In the genomic region with DNA sequence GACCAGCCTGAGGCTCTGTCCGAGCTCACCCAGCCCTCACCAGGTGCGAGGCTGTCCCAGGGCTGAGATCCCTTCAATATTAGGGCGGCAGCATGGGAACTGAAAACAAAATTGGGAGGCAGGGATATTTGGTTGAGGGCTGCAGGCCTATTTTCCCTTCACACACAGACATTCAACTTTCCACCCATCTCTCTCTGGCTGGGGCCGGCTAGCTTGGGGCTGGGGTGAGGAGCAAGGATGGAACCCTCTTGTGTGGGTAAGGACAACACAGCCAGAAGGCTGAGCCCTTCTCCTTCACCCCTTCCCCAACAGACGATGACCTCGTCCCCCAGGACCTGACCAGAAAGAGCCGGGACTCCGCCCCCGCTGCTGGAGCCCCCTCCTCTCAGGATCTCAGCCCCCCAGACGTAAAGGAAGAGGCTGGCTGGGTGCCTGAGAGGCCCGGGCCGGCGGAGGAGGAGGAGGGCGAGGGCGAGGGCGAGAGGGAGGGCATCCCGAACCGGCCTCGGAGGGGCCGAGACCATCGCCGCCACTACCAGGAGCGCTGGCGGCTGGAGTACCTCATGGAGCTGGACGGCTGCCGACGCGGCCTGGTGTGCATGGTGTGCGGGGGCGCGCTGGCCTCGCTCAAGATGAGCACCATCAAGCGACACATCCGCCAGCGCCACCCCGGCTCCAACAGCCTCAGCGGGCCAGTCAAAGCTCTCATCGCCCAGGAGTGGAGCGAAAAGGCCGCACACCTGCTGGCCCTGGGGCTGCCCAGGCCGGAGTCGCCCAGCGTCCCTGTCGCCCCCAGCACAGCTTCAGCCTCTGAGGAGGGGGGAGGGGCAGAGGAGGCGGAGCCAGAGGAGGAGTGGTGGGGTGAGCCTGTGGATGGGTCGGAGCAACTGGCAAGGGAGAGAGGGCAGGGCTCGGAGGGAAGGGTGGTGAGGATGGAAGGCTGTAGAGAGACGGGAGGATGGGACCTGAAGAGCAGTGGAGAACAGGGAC, we compare ENCODE assay signal across 8 mouse cellular contexts. TPM values are rescaled to one million over a fixed set of nuclear protein-coding genes. Genes with fewer than 3 reads are reported as not detected.
DNase-seq lines count a peak whose midpoint lies in the region; ATAC-seq and TF ChIP-seq lines count a peak whose summit lies in the region.

No protein-coding gene starts in this region.

- no peaks in the 10 kb centered on the region; the same call in 1 of the 2 replicates for H3K36me3 ChIP-seq in kidney, adult 2 months (ENCODE audit: control insufficient read depth, insufficient read depth, low read length)
- peaks cover 75% of the 10 kb centered on the region for H3K36me3 ChIP-seq in embryonic facial prominence, embryonic 10.5 days (replicated peaks)
- H3K36me3 ChIP-seq in heart, adult 2 months (ENCODE audit: control insufficient read depth, insufficient read depth, low read length): no peaks in the 10 kb centered on the region; the same call in 1 of the 2 replicates
- peaks cover 35% of the 10 kb centered on the region for H3K36me3 ChIP-seq in liver, embryonic 11.5 days (ENCODE audit: control insufficient read depth, insufficient read depth, low read length)
- peaks cover 58% of the 10 kb centered on the region for H3K36me3 ChIP-seq in neural tube, embryonic 13.5 days

- no peaks in the 10 kb centered on the region for H3K27me3 ChIP-seq in kidney, adult 2 months (replicated peaks; ENCODE audit: control insufficient read depth, insufficient read depth, low read length)
- peaks cover 28% of the 10 kb centered on the region for H3K27me3 ChIP-seq in embryonic facial prominence, embryonic 10.5 days (replicated peaks; ENCODE audit: low read depth, poor library complexity, severe bottlenecking)
- H3K27me3 ChIP-seq in heart, adult 2 months (ENCODE audit: control insufficient read depth, insufficient read depth, low read length): no peaks in the 10 kb centered on the region
- H3K27me3 ChIP-seq in liver, embryonic 11.5 days (replicated peaks; ENCODE audit: control insufficient read depth, insufficient read depth, low read length): no peaks in the 10 kb centered on the region; the same call in 1 of the 2 replicates
- H3K27me3 ChIP-seq in neural tube, embryonic 13.5 days: no peaks in the 10 kb centered on the region

- no peak for TF ChIP-seq CTCF in kidney, adult 2 months (conservative IDR thresholded peaks at IDR 0.05; ENCODE audit: insufficient read depth, insufficient read length, low read depth, low read length)
- TF ChIP-seq CTCF in heart, adult 2 months (IDR thresholded peaks at IDR 0.05): no peak

- no peak overlapping the region; the same call in 1 of the 2 replicates for H3K4me3 ChIP-seq in kidney, adult 2 months (ENCODE audit: insufficient read depth, low read depth, low read length)
- H3K4me3 ChIP-seq in embryonic facial prominence, embryonic 10.5 days: peak overlapping the region; percentile 91
- peak overlapping the region; percentile 50; the same call in 1 of the 2 replicates for H3K4me3 ChIP-seq in heart, adult 2 months
- H3K4me3 ChIP-seq in liver, embryonic 11.5 days (ENCODE audit: low read depth, low read length): 0 out of 2 replicates have a peak overlapping the region, but pooled peaks have one; percentile 11
- H3K4me3 ChIP-seq in neural tube, embryonic 13.5 days: peak overlapping the region; percentile 88

- peak overlapping the region; percentile 49 for H3K4me2 ChIP-seq in liver, embryonic 11.5 days
- H3K4me2 ChIP-seq in neural tube, embryonic 13.5 days: peak overlapping the region; percentile 88

- no peak for TF ChIP-seq POLR2A in kidney, adult 2 months (IDR thresholded peaks at IDR 0.05; ENCODE audit: low read depth, low read length)
- TF ChIP-seq POLR2A in heart, adult 2 months (IDR thresholded peaks at IDR 0.05; ENCODE audit: insufficient read depth, low read depth, low read length): no peak

- intact Hi-C loops in heart, adult 2 months (cut with DNase I): no loop called here

- no peak for ATAC-seq in liver, embryonic 11.5 days (replicated peaks; ENCODE audit: low FRiP score)
- peak; percentile 45 for ATAC-seq in neural tube, embryonic 13.5 days (ENCODE audit: low read depth)
- ATAC-seq in inflammation-experienced regulatory T-cells, adult 6 months: no peak

- H3K79me2 ChIP-seq in heart, adult 2 months (replicated peaks; ENCODE audit: control insufficient read depth, insufficient read depth, low read length): 0 out of 2 replicates have a peak, but pooled peaks cover 1% of the 10 kb centered on the region

- 63% methylated on average over 48 of the region's 48 CpGs for WGBS in kidney, adult 2 months
- 10% methylated on average over 48 of the region's 48 CpGs for WGBS in embryonic facial prominence, embryonic 10.5 days
- WGBS in heart, adult 2 months: 59% methylated on average over 48 of the region's 48 CpGs
- 34% methylated on average over 48 of the region's 48 CpGs for WGBS in liver, embryonic 11.5 days
- 5% methylated on average over 43 of the region's 48 CpGs for WGBS in neural tube, embryonic 13.5 days

- peaks cover 8% of the 10 kb centered on the region for H3K4me1 ChIP-seq in kidney, adult 2 months (ENCODE audit: control insufficient read depth, insufficient read depth, low read length)
- H3K4me1 ChIP-seq in embryonic facial prominence, embryonic 10.5 days: peaks cover 56% of the 10 kb centered on the region
- peaks cover 7% of the 10 kb centered on the region for H3K4me1 ChIP-seq in heart, adult 2 months (ENCODE audit: control insufficient read depth, insufficient read depth, low read length)
- H3K4me1 ChIP-seq in liver, embryonic 11.5 days (replicated peaks; ENCODE audit: control insufficient read depth, insufficient read depth, low read length): peaks cover 47% of the 10 kb centered on the region
- peaks cover 70% of the 10 kb centered on the region for H3K4me1 ChIP-seq in neural tube, embryonic 13.5 days (replicated peaks)

- peak; percentile 23 for DNase-seq in kidney, adult 2 months
- DNase-seq in kidney, adult 11 months: no peak
- peak; percentile 84 for DNase-seq in embryonic facial prominence, embryonic 10.5 days (ENCODE audit: low spot score)
- peak; percentile 40 to 59 for DNase-seq in heart, adult 2 months
- peak; percentile 70 for DNase-seq in kidney, postnatal 10 days
- peak; percentile 73 for DNase-seq in liver, embryonic 11.5 days (ENCODE audit: low spot score)

- no peak overlapping the region for H3K27ac ChIP-seq in kidney, adult 2 months (ENCODE audit: insufficient read depth, low read depth, low read length)
- H3K27ac ChIP-seq in embryonic facial prominence, embryonic 10.5 days (replicated peaks): peak overlapping the region; percentile 68
- no peak overlapping the region for H3K27ac ChIP-seq in heart, adult 2 months
- H3K27ac ChIP-seq in liver, embryonic 11.5 days (ENCODE audit: low read depth, low read length): no peak overlapping the region
- peak overlapping the region; percentile 99 for H3K27ac ChIP-seq in neural tube, embryonic 13.5 days (replicated peaks)

- no peaks in the 10 kb centered on the region for H3K9me3 ChIP-seq in embryonic facial prominence, embryonic 10.5 days
- no peaks in the 10 kb centered on the region for H3K9me3 ChIP-seq in liver, embryonic 11.5 days (ENCODE audit: control insufficient read depth, low read length)
- H3K9me3 ChIP-seq in neural tube, embryonic 13.5 days: no peaks in the 10 kb centered on the region

- no peak for TF ChIP-seq EP300 in heart, adult 2 months (IDR thresholded peaks at IDR 0.05; ENCODE audit: insufficient read depth, low read depth, low read length)

- H3K9ac ChIP-seq in heart, adult 2 months (ENCODE audit: low read depth, low read length): no peak overlapping the region
- no peak overlapping the region for H3K9ac ChIP-seq in liver, embryonic 11.5 days (ENCODE audit: low read depth, low read length)
- H3K9ac ChIP-seq in neural tube, embryonic 13.5 days: peak overlapping the region; percentile 100

RNA-seq across cellular contexts. Expression of a gene that starts 4.5 kb away (rescaled TPM):
- polyA plus RNA-seq in kidney, adult 2 months (2012; rRNA removed): 9.4 and 12.0 TPM in 2 replicates
- 6.1 and 7.1 TPM in 2 replicates for polyA plus RNA-seq in embryonic facial prominence, embryonic 10.5 days (2016; fragmentation: Nextera tagmentation; extraction: Ambion mirVana)
- total RNA-seq in heart, adult 2 months (2021): 10 to 100 TPM; 13.1 to 13.4 TPM
- 16.4 and 25.7 TPM in 2 replicates for polyA plus RNA-seq in heart, adult 2 months (2012; rRNA removed)
- polyA plus RNA-seq in liver, embryonic 11.5 days (2014; fragmentation: Nextera tagmentation; extraction: Ambion mirVana): 3.5 and 4.8 TPM in 2 replicates
- polyA plus RNA-seq in neural tube, embryonic 13.5 days (2015; fragmentation: Nextera tagmentation; extraction: Ambion mirVana): 16.5 and 17.0 TPM in 2 replicates
- under 1 TPM; 0.10 to 0.23 (median 0.15) TPM for polyA plus RNA-seq in inflammation-experienced regulatory T-cells, adult 6 months (2017; shearing (Covaris generic))

RNA-seq across cellular contexts. Expression of a gene that starts 39.1 kb away (rescaled TPM):
- 14.0 and 15.0 TPM in 2 replicates for polyA plus RNA-seq in kidney, adult 2 months (2012; rRNA removed)
- 44.5 and 51.7 TPM in 2 replicates for polyA plus RNA-seq in embryonic facial prominence, embryonic 10.5 days (2016; fragmentation: Nextera tagmentation; extraction: Ambion mirVana)
- total RNA-seq in heart, adult 2 months (2021): 10 to 100 TPM; 11.6 to 14.0 TPM
- polyA plus RNA-seq in heart, adult 2 months (2012; rRNA removed): 12.4 and 13.4 TPM in 2 replicates
- polyA plus RNA-seq in liver, embryonic 11.5 days (2014; fragmentation: Nextera tagmentation; extraction: Ambion mirVana): 16.2 and 16.7 TPM in 2 replicates
- 29.1 and 29.2 TPM in 2 replicates for polyA plus RNA-seq in neural tube, embryonic 13.5 days (2015; fragmentation: Nextera tagmentation; extraction: Ambion mirVana)
- polyA plus RNA-seq in inflammation-experienced regulatory T-cells, adult 6 months (2017; shearing (Covaris generic)): 1 to 10 TPM; 2.8 to 4.4 (median 3.6) TPM

Comparison
In these comparisons a context has a peak if more than half of its experiments do, and no peak if none do; other contexts are left out.
1. H3K27ac ChIP-seq: peak in embryonic facial prominence, embryonic 10.5 days (single experiment) and neural tube, embryonic 13.5 days (single experiment); none in kidney, adult 2 months (single experiment), heart, adult 2 months (single experiment) and liver, embryonic 11.5 days (single experiment).